In genomic region chr1:20513364-20514084, GRCm38 (mm10) we compare ENCODE assay signal across 8 mouse cellular contexts.
A peak's percentile ranks its signal among the peaks of the same experiment; 100 is the strongest.
DNase-seq lines count a peak whose midpoint lies in the region.

No protein-coding gene starts in this region.

- no peaks in the 10 kb centered on the region; the same call in 1 of the 2 replicates for H3K9me3 ChIP-seq in forebrain, embryonic 10.5 days

- H3K4me3 ChIP-seq in forebrain, embryonic 10.5 days: no peak overlapping the region

- no peaks in the 10 kb centered on the region for H3K4me1 ChIP-seq in forebrain, embryonic 10.5 days

- 71% methylated on average over 7 of the region's 7 CpGs for WGBS in forebrain, embryonic 10.5 days

- no peaks in the 10 kb centered on the region for H3K36me3 ChIP-seq in forebrain, embryonic 10.5 days (replicated peaks)

- no peaks in the 10 kb centered on the region for H3K27me3 ChIP-seq in forebrain, embryonic 10.5 days (ENCODE audit: poor library complexity, severe bottlenecking)

- H3K27ac ChIP-seq in forebrain, embryonic 10.5 days: no peak overlapping the region

- peak; percentile 31 for DNase-seq in urinary bladder, postnatal 25 days (ENCODE audit: low spot score)
- no peak for DNase-seq in urinary bladder, adult 2 months (ENCODE audit: low spot score)
- peak; percentile 10 for DNase-seq in c-Kit-positive CD71-negative TER-119-negative erythroid progenitor cells, embryonic 14.5 days (ENCODE audit: low read depth)
- peak; percentile 45 for DNase-seq in forebrain, embryonic 10.5 days (ENCODE audit: extremely low spot score, low spot score)
- DNase-seq in kidney, postnatal 36 days: peak; percentile 12 to 62
- DNase-seq in lung, postnatal 10 days: peak; percentile 42
- peak; percentile 38 for DNase-seq in right cerebral cortex, postnatal 14 days
- no peak for DNase-seq in gastrocnemius, adult 18-20 months (ENCODE audit: low spot score)

Comparison
In these comparisons a context has a peak if more than half of its experiments do, and no peak if none do; other contexts are left out.
1. DNase-seq: peak in urinary bladder, postnatal 25 days (single experiment), c-Kit-positive CD71-negative TER-119-negative erythroid progenitor cells, embryonic 14.5 days (single experiment), forebrain, embryonic 10.5 days (single experiment), kidney, postnatal 36 days (2 of 2), lung, postnatal 10 days (single experiment) and right cerebral cortex, postnatal 14 days (single experiment); none in urinary bladder, adult 2 months (single experiment) and gastrocnemius, adult 18-20 months (single experiment).